Mouse (Mus musculus) limb, embryonic 13.5 days (tissue): ENCODE data around the gene Usp38. TPM values are rescaled to one million over a fixed set of nuclear protein-coding genes. Genes with fewer than 3 reads are reported as not detected.

ENCODE experiments used
- ATAC-seq: fragments of 200-750 bp; cut with Nextera tagmentation; 2 replicates; pipeline ENCODE4 v1.8.0; 2017; ENCODE audit warnings: low read depth, moderate number of reproducible peaks, moderate TSS enrichment; ENCODE audit not compliant: low FRiP score
- H3K27ac ChIP-seq: fragments of 300-500 bp; sonication (generic); 2 replicates; pipeline ENCODE4 v1.5.1; 2015; ENCODE audit warnings: inconsistent platforms, mild to moderate bottlenecking, moderate library complexity
- H3K27me3 ChIP-seq: fragments of 300-500 bp; sonication (generic); 2 replicates; pipeline ENCODE4 v1.6.1; 2015; ENCODE audit warnings: mild to moderate bottlenecking, inconsistent platforms
- H3K36me3 ChIP-seq: fragments of 300-500 bp; sonication (generic); 2 replicates; pipeline ENCODE4 v1.6.1; 2015; ENCODE audit warnings: inconsistent platforms, mild to moderate bottlenecking, moderate library complexity
- H3K4me1 ChIP-seq: fragments of 300-500 bp; sonication (generic); 2 replicates; pipeline ENCODE4 v1.6.1; 2015; ENCODE audit warnings: inconsistent platforms
- H3K4me2 ChIP-seq: fragments of 300-500 bp; sonication (generic); replicated peaks from 2 replicates; pipeline ENCODE4 v1.6.1; 2015; ENCODE audit warnings: inconsistent platforms, mild to moderate bottlenecking, moderate library complexity
- H3K4me3 ChIP-seq: fragments of 300-500 bp; sonication (generic); 2 replicates; pipeline ENCODE4 v1.5.1; 2015; ENCODE audit warnings: moderate library complexity, mild to moderate bottlenecking, inconsistent platforms
- H3K9ac ChIP-seq: fragments of 300-500 bp; sonication (generic); 2 replicates; pipeline ENCODE4 v1.6.1; 2015; ENCODE audit warnings: mild to moderate bottlenecking, inconsistent platforms
- H3K9me3 ChIP-seq: fragments of 300-500 bp; sonication (generic); 2 replicates; pipeline ENCODE4 v1.6.1; 2016; ENCODE audit warnings: inconsistent platforms
- WGBS: fragments of 180-500 bp; shearing (Covaris S2); methylation state at CpG from one replicate; pipeline ENCODE4 v1.1.7; 2015; 5-methylcytosine and 5-hydroxymethylcytosine counted together
- polyA plus RNA-seq: library from polyadenylated mRNA; unstranded; fragments of >200 nt; fragmentation: Nextera tagmentation; extraction: Ambion mirVana; gene quantifications from 2 replicates; pipeline ENCODE4 v1.2.1, GENCODE M21; 2015

Usp38 gene
- polyA plus RNA-seq, 1 experiment from 2014 or later, result 19.2 TPM

- Histone ChIP-seq H3K4me2 (no peak overlapping the region), H3K27ac (no peak overlapping the region), H3K36me3 (peaks cover 68% of the 10 kb centered on the region), H3K9ac (no peak overlapping the region), H3K27me3 (no peaks in the 10 kb centered on the region), H3K9me3 (no peaks in the 10 kb centered on the region), H3K4me3 (no peak overlapping the region), H3K4me1 (peaks cover 3% of the 10 kb centered on the region; the same call in 1 of the 2 replicates)
- 0 out of 2 replicates have a peak, but pooled peaks have one; percentile 54 for ATAC-seq
- 57% methylated on average over 3 of the region's 3 CpGs for WGBS
Observed at GRCm38 (mm10) chr8:80991937-80992336, 22.8 kb downstream of the Usp38 start.

GRCm38 (mm10) chr8:80982829-80983228 is 31.9 kb downstream of the Usp38 start:
- WGBS, result 80% methylated on average over 4 of the region's 4 CpGs
- ATAC-seq, result no peak
- no peak overlapping the region for H3K4me2 ChIP-seq
- 0 out of 2 replicates have a peak, but pooled peaks cover 2% of the 10 kb centered on the region for H3K9me3 ChIP-seq
- no peaks in the 10 kb centered on the region for H3K27me3 ChIP-seq
- no peak overlapping the region for H3K4me3 ChIP-seq
- no peak overlapping the region for H3K9ac ChIP-seq
- H3K36me3 ChIP-seq, result peaks cover 78% of the 10 kb centered on the region
- H3K4me1 ChIP-seq, result no peaks in the 10 kb centered on the region
- H3K27ac ChIP-seq, result no peak overlapping the region

GRCm38 (mm10) chr8:80981696-80982095 is 33.0 kb downstream of the Usp38 start:
- H3K4me1 ChIP-seq, result no peaks in the 10 kb centered on the region
- ATAC-seq, result no peak
- H3K4me2 ChIP-seq, result no peak overlapping the region
- 87% methylated on average over 9 of the region's 9 CpGs for WGBS
- no peak overlapping the region for H3K27ac ChIP-seq
- H3K27me3 ChIP-seq, result no peaks in the 10 kb centered on the region
- H3K9me3 ChIP-seq, result 0 out of 2 replicates have a peak, but pooled peaks cover 2% of the 10 kb centered on the region
- H3K9ac ChIP-seq, result no peak overlapping the region
- H3K4me3 ChIP-seq, result no peak overlapping the region
- H3K36me3 ChIP-seq, result peaks cover 68% of the 10 kb centered on the region

- Histone ChIP-seq H3K4me2 (no peak overlapping the region), H3K27me3 (no peaks in the 10 kb centered on the region), H3K9me3 (0 out of 2 replicates have a peak, but pooled peaks cover 2% of the 10 kb centered on the region), H3K9ac (no peak overlapping the region), H3K4me3 (no peak overlapping the region), H3K4me1 (no peaks in the 10 kb centered on the region), H3K36me3 (peaks cover 51% of the 10 kb centered on the region), H3K27ac (no peak overlapping the region)
- WGBS, result 41% methylated on average over 4 of the region's 4 CpGs
- ATAC-seq, result no peak
Observed at GRCm38 (mm10) chr8:80980063-80980462, 34.7 kb downstream of the Usp38 start.

GRCm38 (mm10) chr8:80977231-80977630 is 37.5 kb downstream of the Usp38 start:
- no peak overlapping the region for H3K4me2 ChIP-seq
- no peak overlapping the region for H3K27ac ChIP-seq
- no peak for ATAC-seq
- H3K36me3 ChIP-seq, result peaks cover 26% of the 10 kb centered on the region
- no peak overlapping the region for H3K9ac ChIP-seq
- H3K4me1 ChIP-seq, result no peaks in the 10 kb centered on the region
- H3K27me3 ChIP-seq, result no peaks in the 10 kb centered on the region
- no peak overlapping the region for H3K4me3 ChIP-seq
- WGBS, result 76% methylated on average over 1 of the region's 1 CpGs
- H3K9me3 ChIP-seq, result 0 out of 2 replicates have a peak, but pooled peaks cover 2% of the 10 kb centered on the region

DNA sequence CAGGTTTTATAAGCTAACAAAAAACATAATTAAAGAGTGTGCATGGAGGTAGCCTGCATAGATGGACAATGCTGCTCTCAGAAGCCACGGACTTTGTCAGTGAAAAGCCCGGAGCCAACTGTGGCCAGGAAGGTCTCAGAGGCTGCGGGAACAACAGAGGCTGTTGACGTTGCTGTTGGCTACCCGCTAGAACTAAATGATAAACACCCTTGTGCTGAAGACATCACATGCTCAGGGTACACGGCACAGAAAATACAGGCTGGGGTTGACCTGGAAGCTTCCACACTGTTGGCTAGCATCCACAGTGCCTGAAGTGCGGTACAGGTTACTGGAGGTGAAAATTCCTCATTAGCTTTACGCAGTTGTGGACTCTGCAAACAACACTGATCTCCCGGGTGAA is 43.6 kb downstream of the Usp38 start:
- Histone ChIP-seq H3K9ac (no peak overlapping the region), H3K27me3 (no peaks in the 10 kb centered on the region), H3K9me3 (no peaks in the 10 kb centered on the region), H3K4me2 (no peak overlapping the region), H3K4me3 (no peak overlapping the region), H3K27ac (no peak overlapping the region), H3K36me3 (no peaks in the 10 kb centered on the region), H3K4me1 (peaks cover 4% of the 10 kb centered on the region; the same call in 1 of the 2 replicates)
- WGBS, result 79% methylated on average over 9 of the region's 9 CpGs
- ATAC-seq, result no peak

DNA sequence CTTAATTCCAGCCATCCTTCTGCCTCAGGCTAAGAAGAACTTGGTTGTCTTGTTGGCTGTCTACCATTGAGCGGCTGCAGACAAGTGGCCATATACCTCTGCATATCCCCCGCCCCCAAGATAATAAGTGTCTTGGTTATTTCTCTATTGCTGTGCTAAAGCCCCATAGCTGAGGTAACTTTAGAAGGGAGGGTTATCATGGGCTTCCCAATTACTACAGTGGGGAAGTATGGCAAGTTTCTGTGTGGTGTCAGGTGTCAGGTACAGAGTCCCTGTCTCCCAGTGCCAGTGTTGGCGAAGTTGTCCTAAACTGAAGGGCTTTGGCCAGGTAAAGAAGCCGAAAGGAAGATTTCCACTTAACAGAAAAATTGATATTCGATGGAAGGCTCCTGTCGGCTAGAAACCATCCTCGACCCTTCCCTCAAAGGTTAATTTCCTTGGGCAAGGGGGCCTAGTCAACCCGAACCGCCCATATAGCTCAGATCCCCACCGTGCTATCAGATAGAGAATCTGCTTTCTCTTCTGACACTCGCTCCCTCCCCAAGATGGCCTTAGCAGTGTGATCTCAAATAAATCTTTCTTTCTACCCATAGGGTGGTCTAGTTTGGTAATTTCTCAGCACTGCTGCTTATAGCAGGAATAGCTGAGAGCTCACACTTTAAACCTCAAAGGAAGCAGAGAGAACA is 44.6 kb downstream of the Usp38 start:
- H3K9ac ChIP-seq, result no peak overlapping the region
- H3K27ac ChIP-seq, result no peak overlapping the region
- 82% methylated on average over 11 of the region's 11 CpGs for WGBS
- ATAC-seq, result no peak
- no peak overlapping the region for H3K4me3 ChIP-seq
- H3K4me2 ChIP-seq, result no peak overlapping the region
- no peaks in the 10 kb centered on the region for H3K9me3 ChIP-seq
- H3K36me3 ChIP-seq, result no peaks in the 10 kb centered on the region
- no peaks in the 10 kb centered on the region for H3K27me3 ChIP-seq
- H3K4me1 ChIP-seq, result peaks cover 4% of the 10 kb centered on the region; the same call in 1 of the 2 replicates

DNA sequence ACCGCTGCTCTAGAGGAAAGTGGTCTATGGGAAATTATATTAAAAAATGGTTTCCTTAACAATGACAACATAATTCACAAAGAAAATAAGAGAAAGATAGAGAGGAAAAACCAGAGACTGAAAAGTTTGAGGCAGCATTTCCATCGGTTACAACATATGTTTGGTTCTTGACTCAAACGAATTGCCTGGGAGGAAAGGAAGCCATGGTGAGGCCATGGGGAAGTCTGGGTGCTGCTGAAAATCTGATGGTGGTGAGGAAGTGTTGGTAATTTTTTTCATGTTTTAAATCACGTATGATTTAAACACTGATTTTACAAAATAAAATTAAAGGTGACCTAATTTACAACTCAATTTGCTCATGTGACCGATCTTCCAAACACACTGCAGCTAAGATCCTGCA is 45.3 kb downstream of the Usp38 start:
- Histone ChIP-seq H3K36me3 (no peaks in the 10 kb centered on the region), H3K27me3 (no peaks in the 10 kb centered on the region), H3K4me3 (no peak overlapping the region), H3K9ac (no peak overlapping the region), H3K4me2 (no peak overlapping the region), H3K4me1 (peaks cover 4% of the 10 kb centered on the region; the same call in 1 of the 2 replicates), H3K27ac (no peak overlapping the region), H3K9me3 (no peaks in the 10 kb centered on the region)
- ATAC-seq, result no peak
- WGBS, result 87% methylated on average over 5 of the region's 5 CpGs

DNA sequence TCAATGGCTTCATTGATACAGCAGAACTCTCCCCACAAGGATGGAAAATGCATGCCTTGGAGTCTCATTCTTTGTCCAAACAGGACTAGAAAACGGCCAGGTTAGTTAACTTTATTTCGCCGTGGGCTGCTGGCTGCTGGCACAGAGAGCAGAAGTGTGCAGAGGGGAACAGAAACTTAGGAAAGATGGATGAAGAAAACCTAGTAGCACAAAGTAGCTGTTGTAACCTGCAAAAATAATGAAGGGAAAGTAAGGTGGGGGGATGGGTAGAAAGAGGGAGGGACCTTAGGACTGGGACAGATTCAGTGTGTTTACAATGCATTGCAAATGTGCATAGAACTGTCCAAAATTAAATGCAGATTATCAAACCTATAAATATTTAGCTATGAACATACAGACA is 51.6 kb downstream of the Usp38 start:
- Histone ChIP-seq H3K9me3 (no peaks in the 10 kb centered on the region), H3K4me3 (no peak overlapping the region), H3K27me3 (no peaks in the 10 kb centered on the region), H3K4me2 (no peak overlapping the region), H3K9ac (no peak overlapping the region), H3K36me3 (no peaks in the 10 kb centered on the region), H3K27ac (no peak overlapping the region), H3K4me1 (peaks cover 19% of the 10 kb centered on the region)
- ATAC-seq, result no peak
- 67% methylated on average over 3 of the region's 3 CpGs for WGBS

GRCm38 (mm10) chr8:80962592-80962983 is 52.1 kb downstream of the Usp38 start:
- Histone ChIP-seq H3K4me2 (no peak overlapping the region), H3K27ac (no peak overlapping the region), H3K9ac (no peak overlapping the region), H3K4me1 (peaks cover 16% of the 10 kb centered on the region), H3K27me3 (no peaks in the 10 kb centered on the region), H3K9me3 (no peaks in the 10 kb centered on the region), H3K4me3 (no peak overlapping the region), H3K36me3 (no peaks in the 10 kb centered on the region)
- ATAC-seq, result no peak
- 91% methylated on average over 5 of the region's 5 CpGs for WGBS

DNA sequence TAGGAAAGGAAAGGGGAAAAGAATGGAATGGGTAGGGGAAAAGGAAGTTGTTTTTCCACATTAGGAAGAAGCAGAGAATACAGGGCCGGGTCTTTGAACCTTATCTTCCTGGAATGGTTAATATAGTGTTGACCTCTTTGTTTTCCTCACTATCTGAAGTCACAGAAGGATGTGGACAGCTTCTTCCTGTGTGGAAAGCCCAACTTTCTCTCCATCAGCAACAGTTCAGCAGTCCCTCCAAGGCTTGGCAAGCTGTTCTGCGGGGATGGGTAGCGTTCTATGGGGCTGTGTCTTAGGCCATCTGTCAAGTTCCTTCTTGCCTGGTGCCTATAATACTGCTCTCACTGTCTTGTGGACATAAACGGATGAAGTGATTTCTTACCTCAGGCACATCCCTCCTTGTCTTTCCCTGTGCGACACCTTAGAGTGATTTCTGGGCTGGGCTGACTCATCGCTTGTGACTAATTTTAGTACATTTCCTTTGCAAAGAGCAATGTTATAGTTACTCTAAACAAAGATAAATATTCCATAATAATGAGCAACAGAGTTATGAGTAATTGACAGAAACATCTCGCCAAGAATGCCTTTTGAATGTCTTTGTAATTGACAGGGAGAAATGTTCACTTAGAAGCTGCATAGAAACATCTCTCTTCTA is 52.7 kb downstream of the Usp38 start:
- no peak overlapping the region for H3K9ac ChIP-seq
- no peak overlapping the region for H3K4me2 ChIP-seq
- no peaks in the 10 kb centered on the region for H3K27me3 ChIP-seq
- H3K4me3 ChIP-seq, result no peak overlapping the region
- H3K9me3 ChIP-seq, result no peaks in the 10 kb centered on the region
- no peak overlapping the region for H3K27ac ChIP-seq
- ATAC-seq, result no peak
- 79% methylated on average over 7 of the region's 7 CpGs for WGBS
- H3K36me3 ChIP-seq, result no peaks in the 10 kb centered on the region
- peaks cover 14% of the 10 kb centered on the region for H3K4me1 ChIP-seq

GRCm38 (mm10) chr8:80961070-80961609 is 53.6 kb downstream of the Usp38 start:
- WGBS, result 55% methylated on average over 4 of the region's 4 CpGs
- Histone ChIP-seq H3K4me3 (no peak overlapping the region), H3K4me1 (peaks cover 14% of the 10 kb centered on the region), H3K27me3 (no peaks in the 10 kb centered on the region), H3K36me3 (no peaks in the 10 kb centered on the region), H3K9ac (no peak overlapping the region), H3K27ac (no peak overlapping the region), H3K9me3 (peaks cover 3% of the 10 kb centered on the region), H3K4me2 (no peak overlapping the region)
- no peak for ATAC-seq
